Mouse (Mus musculus): Measurements from ENCODE around the gene Fam178b.

Fam178b gene

GRCm38 (mm10) chr1:36682620-36683355, at the start of gene Fam178b:
TSS of gene Fam178b (minus strand) at chr1:36683183.
- no peak for DNase-seq (ENCODE audit: low read depth, low spot score)

GRCm38 (mm10) chr1:36724057-36724431, 41.1 kb upstream of the Fam178b start:
- no peak for DNase-seq (ENCODE audit: low read depth, low spot score)

GRCm38 (mm10) chr1:36723146-36724056, 40.4 kb upstream of the Fam178b start:
- DNase-seq (ENCODE audit: low read depth, low spot score) = no peak

- no peak for DNase-seq (ENCODE audit: low read depth, low spot score)
These were observed 35.8 kb upstream of the Fam178b start for GRCm38 (mm10) chr1:36718786-36719185.

- DNase-seq (ENCODE audit: low read depth, low spot score) = no peak
These were observed 31.3 kb upstream of the Fam178b start, which contains the start of gene Actr1b for GRCm38 (mm10) chr1:36714311-36714710. TSS of gene Actr1b (minus strand) at chr1:36714422.

GRCm38 (mm10) chr1:36711104-36711503, 28.1 kb upstream of the Fam178b start:
- DNase-seq (ENCODE audit: low read depth, low spot score) = no peak

- peak; percentile 97 for DNase-seq (ENCODE audit: low read depth, low spot score)
These were observed 26.9 kb upstream of the Fam178b start, which contains the start of gene 4933424G06Rik for GRCm38 (mm10) chr1:36709854-36710280. TSS of gene 4933424G06Rik (plus strand) at chr1:36710149.

GRCm38 (mm10) chr1:36709055-36709853, 26.3 kb upstream of the Fam178b start:
- DNase-seq (ENCODE audit: low read depth, low spot score) = peak; percentile 17

GRCm38 (mm10) chr1:36708626-36709025, 25.6 kb upstream of the Fam178b start:
- DNase-seq (ENCODE audit: low read depth, low spot score) = no peak

- no peak for DNase-seq (ENCODE audit: low read depth, low spot score)
These were observed 24.8 kb upstream of the Fam178b start for GRCm38 (mm10) chr1:36707797-36708196.

- DNase-seq (ENCODE audit: low read depth, low spot score) = no peak
These were observed 24.2 kb upstream of the Fam178b start for GRCm38 (mm10) chr1:36707166-36707565.

GRCm38 (mm10) chr1:36697030-36697429, 14.0 kb upstream of the Fam178b start:
- no peak for DNase-seq (ENCODE audit: low read depth, low spot score)

- DNase-seq (ENCODE audit: low read depth, low spot score) = no peak
These were observed 13.4 kb upstream of the Fam178b start for GRCm38 (mm10) chr1:36696411-36696810.

GRCm38 (mm10) chr1:36694871-36695270, 11.9 kb upstream of the Fam178b start:
- no peak for DNase-seq (ENCODE audit: low read depth, low spot score)

GRCm38 (mm10) chr1:36691271-36692155, 8.5 kb upstream of the Fam178b start, which contains the start of gene Cox5b:
TSS of gene Cox5b (plus strand) at chr1:36691449.
- DNase-seq (ENCODE audit: low read depth, low spot score) = peak; percentile 98

GRCm38 (mm10) chr1:36690671-36691235, 7.8 kb upstream of the Fam178b start:
- no peak for DNase-seq (ENCODE audit: low read depth, low spot score)

GRCm38 (mm10) chr1:36683810-36684467, 956 bp upstream of the Fam178b start:
- DNase-seq (ENCODE audit: low read depth, low spot score) = peak; percentile 64

GRCm38 (mm10) chr1:36680893-36681292, 2.1 kb downstream of the Fam178b start:
- no peak for DNase-seq (ENCODE audit: low read depth, low spot score)

- DNase-seq (ENCODE audit: low read depth, low spot score) = no peak
These were observed 8.0 kb downstream of the Fam178b start for GRCm38 (mm10) chr1:36674936-36675335.
